Mouse (Mus musculus) thymus, postnatal 10 days (tissue): ENCODE measurements around the gene Adamts3.

Source experiments
- DNase-seq, 2 experiments: peaks; one replicate each; pipeline ENCODE4 v3.0.0; 2021; ENCODE audit warnings: low spot score in 2 of 2

Gene Adamts3

DNA sequence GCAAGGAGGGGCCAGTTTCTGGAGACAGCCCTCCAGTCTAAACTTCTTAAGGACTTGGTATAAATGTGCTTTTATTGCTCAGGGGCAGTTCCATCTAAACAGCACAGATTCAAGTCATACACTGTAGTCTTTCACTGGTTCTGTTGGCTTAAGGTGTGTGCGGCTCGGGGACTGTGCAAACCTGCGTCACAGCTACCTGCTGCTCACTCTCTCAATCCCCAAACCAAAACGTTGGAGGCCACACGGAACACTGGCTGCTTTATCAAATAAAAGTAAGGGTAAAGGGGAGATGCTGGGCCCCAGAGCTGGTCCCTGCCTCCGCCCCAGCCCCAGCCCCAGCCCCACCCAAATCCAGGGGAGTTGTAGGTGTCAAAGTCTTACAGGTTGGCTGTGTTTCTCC, 66.5 kb downstream of the Adamts3 start:
- DNase-seq, result no peak

DNA sequence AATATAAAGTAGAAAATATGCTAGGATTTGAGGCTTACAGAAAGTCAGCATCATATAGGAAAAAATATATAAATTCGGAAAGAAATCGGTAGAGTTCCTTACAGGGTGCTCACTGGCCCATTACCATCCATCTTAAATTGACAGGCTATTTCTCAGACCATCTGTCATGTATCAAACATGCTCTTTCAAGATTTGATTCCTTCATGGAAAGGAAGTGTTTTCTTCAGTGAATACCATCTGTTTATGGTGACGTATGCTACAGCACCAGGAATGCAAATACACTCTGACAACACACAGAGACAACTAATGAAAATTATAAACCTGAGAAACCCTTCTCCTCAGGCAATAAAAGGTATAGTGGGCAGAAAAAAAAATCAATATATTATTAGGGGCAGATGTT, 68.6 kb downstream of the Adamts3 start:
- DNase-seq, result no peak

DNA sequence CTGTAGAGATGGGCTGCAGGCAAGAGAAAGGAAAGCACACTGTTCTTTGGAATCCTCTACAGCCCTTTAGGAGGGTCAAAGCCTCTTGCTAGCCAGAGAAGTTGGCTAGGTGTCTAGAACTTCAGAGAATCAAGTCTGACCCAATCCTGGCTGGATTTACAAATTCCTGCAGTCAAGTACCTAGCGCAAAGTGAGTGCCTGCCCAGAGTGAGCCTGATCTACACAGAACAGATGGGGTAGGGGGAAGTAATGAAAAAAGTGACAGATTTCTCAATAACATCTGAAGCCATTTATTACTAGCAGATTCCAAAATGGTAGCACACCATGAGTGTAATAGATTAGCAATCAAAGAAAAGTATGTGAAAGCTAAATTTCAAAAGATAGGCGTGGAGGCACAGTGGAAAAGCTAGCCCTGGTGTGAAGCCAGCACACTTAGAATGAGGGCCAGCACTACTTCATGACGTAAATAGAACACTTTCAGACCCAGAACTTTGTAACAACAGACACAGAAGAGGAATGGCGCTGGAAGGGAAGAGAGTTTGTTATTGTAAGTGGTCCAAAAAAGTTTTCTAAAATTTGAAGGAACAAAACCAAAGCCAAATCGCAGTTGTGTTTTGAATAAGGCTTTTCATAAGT, 82.8 kb downstream of the Adamts3 start:
- no peak for DNase-seq

GRCm38 (mm10) chr5:89793706-89794105, 89.4 kb downstream of the Adamts3 start:
- DNase-seq, result no peak

GRCm38 (mm10) chr5:89784635-89785034, 98.5 kb downstream of the Adamts3 start:
- no peak for DNase-seq

DNA sequence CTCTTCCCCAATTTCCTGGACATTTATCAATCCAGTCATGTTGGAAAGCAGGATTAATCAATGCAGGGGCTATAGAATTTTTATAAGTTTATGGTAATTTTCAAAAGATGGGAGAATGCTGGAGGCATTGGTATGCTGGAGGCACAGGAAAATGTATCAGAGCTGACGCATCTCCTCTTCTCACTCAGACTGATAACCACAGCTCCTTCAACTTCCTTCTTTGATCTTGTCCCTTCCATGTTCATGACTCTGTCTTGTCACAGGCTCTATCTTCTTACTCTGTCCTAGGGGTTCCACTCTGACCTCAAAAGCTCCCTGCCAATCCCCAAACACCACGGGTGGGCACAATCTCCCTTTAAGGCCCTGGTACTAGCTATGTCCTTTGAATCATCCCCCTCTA, 103.3 kb downstream of the Adamts3 start:
- DNase-seq, result no peak

GRCm38 (mm10) chr5:89778610-89779009, 104.5 kb downstream of the Adamts3 start:
- DNase-seq, result no peak

GRCm38 (mm10) chr5:89777411-89777810, 105.7 kb downstream of the Adamts3 start:
- DNase-seq, result no peak

GRCm38 (mm10) chr5:89770655-89771355, 112.3 kb downstream of the Adamts3 start:
- no peak for DNase-seq

- DNase-seq, result no peak
Observed at GRCm38 (mm10) chr5:89763189-89764187, 119.6 kb downstream of the Adamts3 start.

GRCm38 (mm10) chr5:89760368-89760767, 122.8 kb downstream of the Adamts3 start:
- DNase-seq, result no peak

- DNase-seq, result no peak
Observed at GRCm38 (mm10) chr5:89751836-89752235, 131.3 kb downstream of the Adamts3 start.

DNA sequence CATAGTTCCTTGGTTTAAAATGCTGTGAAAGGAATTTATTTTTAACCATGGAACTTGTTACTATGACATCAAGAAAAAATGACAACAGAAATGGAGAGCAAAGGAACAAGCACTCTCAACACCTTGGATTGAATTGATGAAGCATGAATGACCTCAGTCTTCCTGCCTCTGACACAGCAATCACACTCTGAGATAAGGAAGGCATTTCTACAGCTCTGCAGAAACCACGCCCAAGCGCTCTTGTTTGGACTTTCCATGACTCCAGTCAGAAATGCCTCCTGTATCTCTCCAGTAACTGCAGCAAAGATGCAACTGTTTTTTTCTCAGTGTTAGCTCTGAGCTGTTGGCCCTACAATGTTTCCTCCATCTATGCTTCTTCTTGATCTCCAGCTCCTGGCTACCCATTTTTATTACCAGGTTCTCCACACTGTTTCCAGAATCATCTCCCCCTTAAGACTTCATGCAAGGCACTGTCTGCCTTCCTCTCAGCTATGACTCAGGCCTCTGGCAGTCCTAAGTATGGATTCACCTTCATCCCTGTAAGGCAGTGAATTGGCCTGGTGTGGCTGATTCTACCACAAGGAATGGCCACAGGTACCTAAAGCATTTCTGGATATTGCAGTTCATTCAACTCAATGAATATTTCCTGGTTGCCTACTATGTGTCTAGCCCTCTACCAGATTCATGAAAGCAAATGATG, 134.8 kb downstream of the Adamts3 start:
- no peak for DNase-seq

- no peak for DNase-seq
Observed at GRCm38 (mm10) chr5:89747149-89747659, 135.9 kb downstream of the Adamts3 start.

DNA sequence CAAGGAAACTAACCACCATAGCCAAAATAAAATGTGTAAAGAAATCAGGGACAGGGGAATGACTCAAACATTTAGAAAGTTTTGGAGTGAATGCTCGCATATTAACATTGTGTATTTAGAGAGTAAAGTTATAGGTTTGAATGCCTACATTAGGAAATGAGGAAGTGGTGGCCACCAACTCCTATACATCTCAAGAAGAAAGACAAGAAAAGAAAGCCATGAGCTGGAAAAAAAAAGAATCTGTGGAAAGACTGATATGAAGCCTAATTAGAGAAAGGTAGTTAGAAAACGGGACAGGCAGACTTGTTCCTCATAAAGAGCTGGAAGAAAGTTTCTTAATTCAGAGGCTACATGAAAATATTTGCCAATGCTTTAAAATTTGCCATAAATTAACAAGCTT, 138.0 kb downstream of the Adamts3 start:
- DNase-seq, result no peak

- no peak for DNase-seq
Observed at GRCm38 (mm10) chr5:89734759-89735158, 148.4 kb downstream of the Adamts3 start.

- no peak for DNase-seq
Observed at GRCm38 (mm10) chr5:89730411-89730810, 152.7 kb downstream of the Adamts3 start.

DNA sequence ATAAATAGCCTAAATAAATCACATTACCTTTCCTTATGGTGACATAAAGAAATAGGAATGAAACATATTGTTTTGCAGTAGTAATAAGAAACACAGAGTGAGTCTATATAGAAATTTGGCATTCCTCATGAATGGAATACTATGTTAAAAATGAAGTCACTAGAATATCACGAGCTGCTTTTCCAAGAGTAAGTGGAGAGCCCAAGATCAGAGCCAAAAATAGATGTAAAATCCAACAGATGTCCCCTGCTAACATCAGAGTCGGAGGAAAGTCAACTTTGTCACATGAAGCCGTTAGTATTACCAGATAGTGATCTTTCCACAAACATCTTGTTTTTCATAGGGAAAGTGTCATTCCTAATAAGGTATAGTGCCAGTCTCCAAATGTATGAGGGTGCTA, 155.0 kb downstream of the Adamts3 start:
- DNase-seq, result no peak

- no peak for DNase-seq
Observed at GRCm38 (mm10) chr5:89727497-89728057, 155.6 kb downstream of the Adamts3 start.

DNA sequence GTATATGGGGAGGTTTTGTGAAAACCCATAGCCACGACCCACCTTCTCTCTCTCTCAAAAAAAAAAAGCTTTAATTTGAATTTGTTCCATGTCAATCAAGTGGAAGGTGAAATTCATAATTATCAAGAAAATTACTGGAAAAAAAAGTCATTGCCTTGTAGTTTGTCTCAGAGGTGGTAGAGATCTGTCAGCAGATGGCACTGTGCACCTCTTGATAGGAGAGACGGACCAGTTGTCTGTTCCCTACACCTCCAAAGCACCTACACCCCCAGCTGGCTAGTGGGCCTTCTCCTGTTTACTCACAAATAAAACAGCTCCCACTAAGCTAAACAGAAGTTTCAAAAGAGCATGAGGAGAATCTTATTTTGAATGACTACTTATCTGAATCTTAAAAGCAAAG, 168.6 kb downstream of the Adamts3 start:
- no peak for DNase-seq
